Mouse (Mus musculus): ENCODE data around the gene Iscu.

DNA sequence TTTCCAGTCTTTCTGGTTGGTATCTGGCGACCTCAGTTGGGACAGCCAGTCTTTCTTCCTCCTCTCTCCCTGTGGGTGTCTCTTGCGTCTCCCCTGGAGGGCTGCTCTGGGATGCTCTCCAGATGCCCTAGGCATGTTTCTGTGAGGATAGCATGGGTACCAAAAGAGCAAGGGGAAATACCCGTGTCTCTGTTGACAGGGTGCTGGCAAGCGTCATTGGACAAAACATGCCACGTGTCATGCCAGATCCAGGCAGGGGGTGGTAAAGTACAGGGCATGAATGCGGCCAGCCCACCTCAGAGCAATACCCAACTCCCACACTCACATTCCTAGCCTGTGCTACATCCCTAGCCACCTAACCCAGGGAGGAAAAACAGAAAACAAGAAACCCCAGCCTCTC lies 45.9 kb upstream of the Iscu start:
- no peak for TF ChIP-seq POLR2A (IDR thresholded peaks at IDR 0.05; ENCODE audit: borderline replicate concordance, extremely low read depth, low read depth, low read length)
- no peak for TF ChIP-seq CTCF (IDR thresholded peaks at IDR 0.05; ENCODE audit: insufficient read depth, low read length)

Data from lung, adult 2 months (tissue).